Mouse (Mus musculus): ENCODE measurements around the gene Zfp961.
A peak's percentile ranks its signal among the peaks of the same experiment; 100 is the strongest.
"Not testable (repeated sequence)": the region's sequence is repeated elsewhere in the genome, so short reads cannot be mapped to it uniquely, and the experiment has no call there.

Zfp961 gene

GRCm38 (mm10) chr8:71950482-71951221 lies at the start of gene Zfp961:
Zfp961 (plus strand) TSS chr8:71951038.
- DNase-seq, result peak; percentile 99

- DNase-seq, result not testable (repeated sequence)
Observed at GRCm38 (mm10) chr8:71903084-71903483, 47.8 kb upstream of the Zfp961 start.

GRCm38 (mm10) chr8:71906809-71907208 lies 44.0 kb upstream of the Zfp961 start:
- no peak for DNase-seq

GRCm38 (mm10) chr8:71907798-71908257 lies 43.0 kb upstream of the Zfp961 start:
- DNase-seq, result no peak

- DNase-seq, result peak; percentile 90
Observed at GRCm38 (mm10) chr8:71908309-71909261, 42.3 kb upstream of the Zfp961 start, which contains the start of the genes Zfp882 and Zfp617. Zfp882 (plus strand) TSS chr8:71908608. Zfp617 (plus strand) TSS chr8:71908635.

- no peak for DNase-seq
Observed at GRCm38 (mm10) chr8:71912286-71912685, 38.6 kb upstream of the Zfp961 start.

GRCm38 (mm10) chr8:71922567-71923401 lies 28.1 kb upstream of the Zfp961 start:
- peak; percentile 93 for DNase-seq

- DNase-seq, result no peak
Observed at GRCm38 (mm10) chr8:71925791-71926190, 25.0 kb upstream of the Zfp961 start.

- no peak for DNase-seq
Observed at GRCm38 (mm10) chr8:71926551-71926950, 24.3 kb upstream of the Zfp961 start.

GRCm38 (mm10) chr8:71927779-71928178 lies 23.1 kb upstream of the Zfp961 start:
- DNase-seq, result no peak

- DNase-seq, result not testable (repeated sequence)
Observed at GRCm38 (mm10) chr8:71938037-71938436, 12.8 kb upstream of the Zfp961 start.

- no peak for DNase-seq
Observed at GRCm38 (mm10) chr8:71940293-71941208, 10.3 kb upstream of the Zfp961 start.

- DNase-seq, result no peak
Observed at GRCm38 (mm10) chr8:71941776-71942175, 9.1 kb upstream of the Zfp961 start.

GRCm38 (mm10) chr8:71948624-71949023 lies 2.2 kb upstream of the Zfp961 start:
- no peak for DNase-seq

- DNase-seq, result peak; percentile 29
Observed at GRCm38 (mm10) chr8:71951436-71952161, 761 bp downstream of the Zfp961 start.

GRCm38 (mm10) chr8:71952489-71952888 lies 1.7 kb downstream of the Zfp961 start:
- no peak for DNase-seq

GRCm38 (mm10) chr8:71952961-71953700 lies 2.3 kb downstream of the Zfp961 start:
- DNase-seq, result not testable (repeated sequence)

- no peak for DNase-seq
Observed at GRCm38 (mm10) chr8:71954666-71955065, 3.8 kb downstream of the Zfp961 start.

- no peak for DNase-seq
Observed at GRCm38 (mm10) chr8:71960483-71960882, 9.6 kb downstream of the Zfp961 start.

GRCm38 (mm10) chr8:71961796-71962195 lies 11.0 kb downstream of the Zfp961 start:
- no peak for DNase-seq
